Mouse (Mus musculus) thymus, postnatal 14 days (tissue): ENCODE results near the gene Gm20869.
"Not testable (repeated sequence)": the region's sequence is repeated elsewhere in the genome, so short reads cannot be mapped to it uniquely, and the experiment has no call there.

Source experiments
- DNase-seq: peaks from one replicate; pipeline ENCODE4 v3.0.0; 2021

The Gm20869 gene

DNA sequence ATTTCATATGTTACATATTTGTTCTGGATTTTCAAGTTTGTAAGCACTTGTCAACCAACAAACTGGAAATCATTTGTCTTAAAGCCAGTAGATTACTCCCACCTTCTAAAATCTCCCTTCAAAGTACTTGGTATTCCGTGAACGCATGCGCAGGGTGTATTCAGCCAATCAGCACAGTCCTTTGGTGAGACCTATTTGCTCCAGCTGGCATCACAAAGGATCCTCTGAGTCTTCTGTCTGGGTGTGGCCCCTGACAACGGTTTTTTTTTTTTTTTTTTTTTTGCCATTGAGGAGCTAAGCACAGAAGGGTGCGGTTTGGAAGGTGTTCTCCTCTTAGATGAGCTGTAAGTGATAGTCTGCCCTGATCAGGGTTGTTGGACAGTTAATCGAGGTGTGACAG, at the start of gene Gm20869:
TSS of gene Gm20869 (plus strand) at position 301 of the 400 bp plus-strand sequence.
- not testable (repeated sequence) for DNase-seq
